Mouse (Mus musculus) layer of hippocampus, adult 18-20 months (tissue): ENCODE results near the gene Kansl1. TPM values are rescaled to one million over a fixed set of nuclear protein-coding genes. Genes with fewer than 3 reads are reported as not detected.

Experiments
- DNase-seq, 2 experiments: peaks; one replicate each; pipeline ENCODE4 v3.0.0; 2022; ENCODE audit warnings: low spot score in 2 of 2
- total RNA-seq, 2 experiments: library from RNA; stranded (reverse); gene quantifications; 2 replicates each; pipeline ENCODE4 v1.2.3; 2021

Gene Kansl1
- total RNA-seq, 2 experiments from 2014 or later: 71.2 to 72.1 TPM

GRCm38 (mm10) chr11:104311643-104312042, 157.0 kb downstream of the Kansl1 start:
- DNase-seq: no peak

- no peak for DNase-seq
Measured at GRCm38 (mm10) chr11:104310226-104310887, 158.3 kb downstream of the Kansl1 start.

- no peak for DNase-seq
Measured at GRCm38 (mm10) chr11:104309377-104310225, 159.1 kb downstream of the Kansl1 start.

GRCm38 (mm10) chr11:104307136-104307535, 161.5 kb downstream of the Kansl1 start:
- no peak for DNase-seq

- DNase-seq: no peak
Measured at GRCm38 (mm10) chr11:104306483-104306882, 162.2 kb downstream of the Kansl1 start.

GRCm38 (mm10) chr11:104305711-104306110, 162.9 kb downstream of the Kansl1 start:
- no peak for DNase-seq

- DNase-seq: no peak
Measured at GRCm38 (mm10) chr11:104303088-104303960, 165.3 kb downstream of the Kansl1 start.

GRCm38 (mm10) chr11:104302628-104303027, 166.0 kb downstream of the Kansl1 start:
- peak in 1 of 2 experiments; percentile 44 for DNase-seq

GRCm38 (mm10) chr11:104297671-104298070, 171.0 kb downstream of the Kansl1 start:
- no peak for DNase-seq

GRCm38 (mm10) chr11:104295656-104296055, 173.0 kb downstream of the Kansl1 start:
- no peak for DNase-seq

GRCm38 (mm10) chr11:104295145-104295544, 173.5 kb downstream of the Kansl1 start:
- DNase-seq: no peak

GRCm38 (mm10) chr11:104293241-104293640, 175.4 kb downstream of the Kansl1 start:
- DNase-seq: no peak

- DNase-seq: no peak
Measured at GRCm38 (mm10) chr11:104292443-104293220, 176.0 kb downstream of the Kansl1 start.

- DNase-seq: peak; percentile 41 to 69
Measured at GRCm38 (mm10) chr11:104289199-104290031, 179.2 kb downstream of the Kansl1 start.

GRCm38 (mm10) chr11:104288835-104289198, 179.8 kb downstream of the Kansl1 start:
- DNase-seq: peak; percentile 53 to 54

- DNase-seq: no peak
Measured at GRCm38 (mm10) chr11:104287113-104287512, 181.5 kb downstream of the Kansl1 start.
